Mouse (Mus musculus): Measurements from ENCODE around the gene Catip.

DNA sequence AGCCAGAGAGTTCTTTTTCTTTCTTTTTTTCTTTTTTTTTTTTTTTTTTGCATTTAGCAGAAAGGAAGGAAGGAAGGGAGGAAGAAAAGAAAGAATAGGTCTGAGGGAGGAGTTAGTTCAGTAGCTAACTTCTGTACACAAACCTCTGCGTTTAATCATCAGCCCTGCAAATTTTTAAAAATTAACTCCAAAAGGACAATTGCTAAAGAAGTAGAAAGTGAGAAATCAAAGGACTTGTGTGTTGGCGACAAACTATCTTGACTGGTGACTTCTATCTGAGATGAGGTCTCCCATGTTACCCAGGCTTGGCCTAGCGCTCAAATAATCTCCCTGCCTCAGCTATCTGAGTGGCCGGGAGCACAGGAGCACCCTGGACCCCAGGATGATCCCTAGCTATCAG is 42.3 kb downstream of the Catip start:
- no peak for TF ChIP-seq POLR2A (IDR thresholded peaks at IDR 0.05; ENCODE audit: insufficient read depth, low read depth, low read length)
- TF ChIP-seq CTCF (IDR thresholded peaks at IDR 0.05), result no peak

All from heart, adult 2 months (tissue).